Mouse (Mus musculus): ENCODE data around the gene P2rx7.

DNA sequence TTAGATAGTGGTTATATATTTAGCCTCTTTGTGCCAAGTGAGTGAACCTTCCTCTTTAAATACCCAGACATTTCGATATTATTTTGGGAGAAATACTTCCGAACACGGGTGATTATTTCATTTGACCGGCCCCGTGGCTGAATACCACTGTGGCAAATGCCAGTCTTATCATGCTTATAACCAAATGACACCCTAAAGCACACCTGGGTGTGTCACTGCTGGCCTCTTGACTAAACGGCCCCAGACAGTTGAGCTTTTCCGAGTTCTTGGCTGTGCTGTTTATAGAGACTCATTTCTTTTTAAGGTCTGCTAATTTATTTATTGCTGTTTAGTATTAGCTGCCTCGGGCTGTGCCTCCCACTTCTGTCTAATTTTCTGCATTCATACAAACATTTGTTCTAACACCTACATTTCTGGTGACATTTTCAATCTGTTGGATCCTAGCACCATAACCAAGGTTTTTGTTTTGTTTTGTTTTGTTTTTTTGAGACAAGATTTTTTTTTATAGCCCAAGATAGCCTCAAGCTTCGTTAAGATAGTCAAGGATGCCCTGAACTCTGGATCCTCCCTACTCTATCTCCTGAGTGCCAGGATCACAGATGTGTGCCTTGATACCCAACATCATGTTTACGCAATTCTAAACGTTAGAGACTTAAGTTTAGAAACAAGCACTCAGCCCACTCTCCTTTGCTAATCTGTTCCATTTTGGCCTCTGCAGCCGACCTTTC lies 56.6 kb downstream of the P2rx7 start:
- TF ChIP-seq CTCF (conservative IDR thresholded peaks at IDR 0.05; ENCODE audit: insufficient read depth, insufficient read length, low read depth, low read length): no peak
- TF ChIP-seq POLR2A (IDR thresholded peaks at IDR 0.05; ENCODE audit: low read depth, low read length): no peak
